Comparison of ENCODE assay signal across 26 mouse cellular contexts in the genomic region with DNA sequence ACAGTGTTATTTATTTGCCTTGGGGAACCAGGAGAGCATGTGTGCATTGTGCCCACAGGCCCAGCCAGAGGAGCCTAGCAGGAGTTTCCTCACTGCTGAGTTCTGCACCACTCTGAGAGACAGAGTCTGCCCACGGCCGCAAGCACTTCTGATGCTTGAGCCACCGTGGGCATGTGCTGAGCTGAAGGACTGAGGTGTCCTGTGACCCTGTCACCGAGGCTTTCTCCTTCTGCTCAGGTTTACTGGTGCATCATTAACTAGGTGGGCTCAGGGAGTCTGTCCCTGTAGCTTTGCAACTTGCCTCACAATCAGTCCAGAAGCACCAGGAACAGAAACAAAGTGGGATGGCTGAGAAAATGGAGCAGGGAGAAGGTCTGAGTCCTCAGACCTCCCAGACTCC. TPM values are rescaled to one million over a fixed set of nuclear protein-coding genes. Genes with fewer than 3 reads are reported as not detected.
DNase-seq lines count a peak whose midpoint lies in the region; ATAC-seq and TF ChIP-seq lines count a peak whose summit lies in the region.
"Had no signal": no experiment of that assay in that cellular context is flagged by ENCODE, and none has a peak within 500 bp of the region (broad histone marks: within the 10 kb centered on the region; RNA-seq: fewer than 3 reads in every experiment).

No protein-coding gene starts in this region.

- peak overlapping the region; percentile 97 for H3K27ac ChIP-seq in kidney, adult 2 months (ENCODE audit: insufficient read depth, low read depth, low read length)
- H3K27ac ChIP-seq in midbrain, embryonic 11.5 days (ENCODE audit: low read depth, low read length) = no peak overlapping the region
- no peak overlapping the region for H3K27ac ChIP-seq in midbrain, embryonic 14.5 days (replicated peaks; ENCODE audit: low read depth, low read length)
- H3K27ac ChIP-seq: embryonic facial prominence, embryonic 13.5 days; forebrain, embryonic 13.5 days; gastrocnemius, adult 2 months; hindbrain, postnatal 0 days; limb, embryonic 15.5 days; liver, embryonic 14.5 days; macrophage had no signal

- H3K4me2 ChIP-seq in midbrain, embryonic 11.5 days = no peak overlapping the region
- H3K4me2 ChIP-seq in midbrain, embryonic 14.5 days (ENCODE audit: low read length) = no peak overlapping the region
- H3K4me2 ChIP-seq: embryonic facial prominence, embryonic 13.5 days; forebrain, embryonic 13.5 days; limb, embryonic 15.5 days had no signal

- TF ChIP-seq CTCF in kidney, adult 2 months (conservative IDR thresholded peaks at IDR 0.05; ENCODE audit: insufficient read depth, insufficient read length, low read depth, low read length) = no peak

- H3K9ac ChIP-seq in midbrain, embryonic 11.5 days (ENCODE audit: low read length) = no peak overlapping the region
- no peak overlapping the region for H3K9ac ChIP-seq in midbrain, embryonic 14.5 days (replicated peaks; ENCODE audit: low read length)
- H3K9ac ChIP-seq: embryonic facial prominence, embryonic 13.5 days; forebrain, embryonic 13.5 days; limb, embryonic 15.5 days; liver, embryonic 14.5 days had no signal

- no peaks in the 10 kb centered on the region for H3K36me3 ChIP-seq in kidney, adult 2 months (ENCODE audit: control insufficient read depth, insufficient read depth, low read length)
- no peaks in the 10 kb centered on the region for H3K36me3 ChIP-seq in midbrain, embryonic 11.5 days (ENCODE audit: control insufficient read depth, insufficient read depth, low read length)
- no peaks in the 10 kb centered on the region for H3K36me3 ChIP-seq in midbrain, embryonic 14.5 days (ENCODE audit: control insufficient read depth, insufficient read depth, low read length)
- H3K36me3 ChIP-seq: embryonic facial prominence, embryonic 13.5 days; limb, embryonic 15.5 days had no signal

- no peaks in the 10 kb centered on the region for H3K9me3 ChIP-seq in midbrain, embryonic 11.5 days (ENCODE audit: control insufficient read depth, low read length)
- no peaks in the 10 kb centered on the region for H3K9me3 ChIP-seq in midbrain, embryonic 14.5 days (ENCODE audit: control insufficient read depth, low read length)
- H3K9me3 ChIP-seq: embryonic facial prominence, embryonic 13.5 days; forebrain, embryonic 13.5 days; limb, embryonic 15.5 days had no signal

- ATAC-seq in midbrain, embryonic 11.5 days (ENCODE audit: low FRiP score) = 0 out of 2 replicates have a peak, but pooled peaks have one; percentile 7
- ATAC-seq in midbrain, embryonic 14.5 days (ENCODE audit: low FRiP score, low TSS enrichment) = no peak
- ATAC-seq in activated CD4-positive, CD25-positive, alpha-beta regulatory T cell, adult 4 months = no peak
- ATAC-seq: forebrain, embryonic 13.5 days; hindbrain, postnatal 0 days had no signal

- peak; percentile 41 for DNase-seq in kidney, adult 2 months
- no peak for DNase-seq in kidney, adult 11 months
- no peak for DNase-seq in midbrain, embryonic 11.5 days (ENCODE audit: low spot score, missing footprints)
- no peak for DNase-seq in midbrain, embryonic 14.5 days
- DNase-seq in kidney, postnatal 25 days = peak; percentile 26 to 60
- DNase-seq in adrenal gland, postnatal 36 days = no peak
- DNase-seq: adrenal gland, adult 2 months; cerebellum, adult 18-20 months; cerebellum, postnatal 14 days; embryo, embryonic 11 days; gastrocnemius, adult 2 months; left cerebral cortex, postnatal 4 days; spleen, adult 18-20 months had no signal

- 48% methylated on average over 4 of the region's 4 CpGs for WGBS in kidney, adult 2 months
- 67% methylated on average over 4 of the region's 4 CpGs for WGBS in midbrain, embryonic 11.5 days
- WGBS in midbrain, embryonic 14.5 days = 71% methylated on average over 4 of the region's 4 CpGs

- no peak for TF ChIP-seq POLR2A in kidney, adult 2 months (IDR thresholded peaks at IDR 0.05; ENCODE audit: low read depth, low read length)

- no peaks in the 10 kb centered on the region for H3K27me3 ChIP-seq in kidney, adult 2 months (replicated peaks; ENCODE audit: control insufficient read depth, insufficient read depth, low read length)
- no peaks in the 10 kb centered on the region for H3K27me3 ChIP-seq in midbrain, embryonic 11.5 days (ENCODE audit: control insufficient read depth, insufficient read depth, low read length)
- no peaks in the 10 kb centered on the region for H3K27me3 ChIP-seq in midbrain, embryonic 14.5 days (ENCODE audit: control insufficient read depth, insufficient read depth, low read length)
- H3K27me3 ChIP-seq: embryonic facial prominence, embryonic 13.5 days; forebrain, embryonic 13.5 days; limb, embryonic 15.5 days had no signal

- H3K4me1 ChIP-seq in kidney, adult 2 months (ENCODE audit: control insufficient read depth, insufficient read depth, low read length) = peaks cover 32% of the 10 kb centered on the region; the same call in 1 of the 2 replicates
- no peaks in the 10 kb centered on the region for H3K4me1 ChIP-seq in midbrain, embryonic 11.5 days (ENCODE audit: control insufficient read depth, insufficient read depth, low read length)
- H3K4me1 ChIP-seq in midbrain, embryonic 14.5 days (ENCODE audit: control insufficient read depth, insufficient read depth, low read length) = no peaks in the 10 kb centered on the region
- H3K4me1 ChIP-seq: embryonic facial prominence, embryonic 13.5 days; forebrain, embryonic 13.5 days; limb, embryonic 15.5 days had no signal

- no peak overlapping the region for H3K4me3 ChIP-seq in kidney, adult 2 months (ENCODE audit: insufficient read depth, low read depth, low read length)
- H3K4me3 ChIP-seq in midbrain, embryonic 11.5 days (ENCODE audit: low read depth, low read length) = no peak overlapping the region
- no peak overlapping the region for H3K4me3 ChIP-seq in midbrain, embryonic 14.5 days (replicated peaks; ENCODE audit: low read depth, low read length)
- H3K4me3 ChIP-seq: embryonic facial prominence, embryonic 13.5 days; erythroblast, embryonic 14.5 days; forebrain, embryonic 13.5 days; gastrocnemius, adult 2 months; limb, embryonic 15.5 days had no signal

RNA-seq across cellular contexts. Expression of a gene that starts 1.2 kb away (rescaled TPM):
- 28.0 and 29.6 TPM in 2 replicates for polyA plus RNA-seq in kidney, adult 2 months (2012; rRNA removed)
- polyA plus RNA-seq in midbrain, embryonic 11.5 days (2014; fragmentation: Nextera tagmentation; extraction: Ambion mirVana) = 0.85 and 0.86 TPM in 2 replicates
- polyA plus RNA-seq in midbrain, embryonic 14.5 days (2014; fragmentation: Nextera tagmentation; extraction: Ambion mirVana) = 0.27 and 0.33 TPM in 2 replicates
- total RNA-seq in adrenal gland, postnatal 36 days (2021) = 1 to 10 TPM in 1 of 2 experiments, under 1 TPM in 1; 0.93 to 1.1 TPM
- polyA plus RNA-seq in activated CD4-positive, CD25-positive, alpha-beta regulatory T cell, adult 4 months (2017; shearing (Covaris generic)) = not detected
- total RNA-seq: ES-E14; gastrocnemius, adult 2 months; hematopoietic stem cell, adult 5-6 weeks; layer of hippocampus, adult 18-20 months; left cerebral cortex, postnatal 4 days; monocyte, adult 5-6 weeks; neutrophil, adult 5-6 weeks had no signal
- polyA plus RNA-seq: erythroblast, embryonic 14.5 days; macrophage had no signal

RNA-seq across cellular contexts. Expression of a gene that starts 51.5 kb away (rescaled TPM):
- polyA plus RNA-seq in kidney, adult 2 months (2012; rRNA removed) = 488 and 529 TPM in 2 replicates
- 26.5 and 30.8 TPM in 2 replicates for polyA plus RNA-seq in midbrain, embryonic 11.5 days (2014; fragmentation: Nextera tagmentation; extraction: Ambion mirVana)
- 15.7 and 29.0 TPM in 2 replicates for polyA plus RNA-seq in midbrain, embryonic 14.5 days (2014; fragmentation: Nextera tagmentation; extraction: Ambion mirVana)
- total RNA-seq in adrenal gland, postnatal 36 days (2021) = 100 to 1,000 TPM; 158 to 352 TPM
- 1 to 10 TPM in 1 of 2 experiments, under 1 TPM in 1; 0.34 to 3.6 TPM for polyA plus RNA-seq in activated CD4-positive, CD25-positive, alpha-beta regulatory T cell, adult 4 months (2017; shearing (Covaris generic))
- total RNA-seq: monocyte, adult 5-6 weeks; neutrophil, adult 5-6 weeks had no signal
- polyA plus RNA-seq: erythroblast, embryonic 14.5 days; macrophage had no signal

Comparison
In these comparisons a context has a peak if more than half of its experiments do, and no peak if none do; other contexts are left out.
1. DNase-seq: peak in kidney, adult 2 months (single experiment) and kidney, postnatal 25 days (2 of 2); none in kidney, adult 11 months (single experiment), midbrain, embryonic 11.5 days (single experiment), midbrain, embryonic 14.5 days (single experiment) and adrenal gland, postnatal 36 days (0 of 2).
2. RNA of a gene that starts 1.2 kb away (polyA plus RNA-seq): 28.0 to 29.6 TPM in kidney, adult 2 months; 0.85 to 0.86 TPM in midbrain, embryonic 11.5 days, 0.27 to 0.33 TPM in midbrain, embryonic 14.5 days and not detected in activated CD4-positive, CD25-positive, alpha-beta regulatory T cell, adult 4 months; every median in the first group is over 10 times any median in the second.
3. RNA of a gene that starts 51.5 kb away (polyA plus RNA-seq): 488 to 529 TPM in kidney, adult 2 months; 15.7 to 29.0 TPM in midbrain, embryonic 14.5 days, 26.5 to 30.8 TPM in midbrain, embryonic 11.5 days and 0.34 to 3.6 TPM in activated CD4-positive, CD25-positive, alpha-beta regulatory T cell, adult 4 months; every median in the first group is over 10 times any median in the second.